Mouse (Mus musculus): ENCODE measurements around the gene Gm815. TPM values are rescaled to one million over a fixed set of nuclear protein-coding genes. Genes with fewer than 3 reads are reported as not detected.

Gm815 gene
- 0.34 and 0.82 TPM in 2 replicates for polyA plus RNA-seq (2015; fragmentation: Nextera tagmentation; extraction: Ambion mirVana)

- H3K27me3 ChIP-seq (ENCODE audit: control insufficient read depth, insufficient read depth, low read depth, low read length) = no peaks in the 10 kb centered on the region
- H3K4me1 ChIP-seq (replicated peaks; ENCODE audit: control insufficient read depth, insufficient read depth, low read length) = peaks cover 6% of the 10 kb centered on the region
- H3K9ac ChIP-seq (ENCODE audit: low read length) = no peak within 1 kb of the TSS
- WGBS = 55% methylated on average over 6 of the region's 6 CpGs
- no peak within 1 kb of the TSS for H3K4me2 ChIP-seq (ENCODE audit: low read depth, low read length)
- no peaks in the 10 kb centered on the region for H3K9me3 ChIP-seq (ENCODE audit: control insufficient read depth, low read length)
- H3K4me3 ChIP-seq (ENCODE audit: low read length) = no peak within 1 kb of the TSS
- ATAC-seq (ENCODE audit: low read depth) = peak; percentile 82
- H3K36me3 ChIP-seq (ENCODE audit: control insufficient read depth, insufficient read depth, low read length) = no peaks in the 10 kb centered on the region
- no peak within 1 kb of the TSS for H3K27ac ChIP-seq (ENCODE audit: low read length)
These were observed at the start of gene Gm815 for GRCm38 (mm10) chr19:26885616-26886015. TSS of gene Gm815 (plus strand) at chr19:26885881.

DNA sequence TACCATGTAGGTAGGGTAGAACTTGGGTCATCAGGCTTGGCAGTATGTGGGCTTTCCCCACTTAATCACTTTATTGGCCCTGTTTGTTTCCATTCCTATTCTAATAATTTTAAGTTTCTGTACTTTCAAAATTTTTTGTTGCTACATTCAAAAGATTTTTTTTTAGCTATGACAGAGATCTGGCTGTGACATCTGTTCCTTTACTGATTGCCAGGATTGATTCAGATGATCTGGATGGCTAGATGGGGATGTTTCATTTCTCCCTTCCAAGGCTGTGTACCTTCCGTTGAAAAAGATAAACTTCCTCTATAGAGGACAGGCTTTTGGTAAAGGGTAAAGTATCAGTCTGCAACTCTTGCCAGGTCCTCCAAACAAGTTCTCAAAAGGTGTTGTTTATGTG is 48.1 kb upstream of the Gm815 start:
- Histone ChIP-seq H3K9me3 (ENCODE audit: control insufficient read depth, low read length) (no peaks in the 10 kb centered on the region), H3K9ac (ENCODE audit: low read length) (no peak overlapping the region), H3K27ac (ENCODE audit: low read length) (no peak overlapping the region), H3K4me2 (ENCODE audit: low read depth, low read length) (no peak overlapping the region), H3K4me3 (ENCODE audit: low read length) (no peak overlapping the region), H3K36me3 (ENCODE audit: control insufficient read depth, insufficient read depth, low read length) (no peaks in the 10 kb centered on the region), H3K4me1 (replicated peaks; ENCODE audit: control insufficient read depth, insufficient read depth, low read length) (no peaks in the 10 kb centered on the region), H3K27me3 (ENCODE audit: control insufficient read depth, insufficient read depth, low read depth, low read length) (no peaks in the 10 kb centered on the region)
- no peak for ATAC-seq (ENCODE audit: low read depth)
- WGBS = 36% methylated on average over 1 of the region's 1 CpGs

DNA sequence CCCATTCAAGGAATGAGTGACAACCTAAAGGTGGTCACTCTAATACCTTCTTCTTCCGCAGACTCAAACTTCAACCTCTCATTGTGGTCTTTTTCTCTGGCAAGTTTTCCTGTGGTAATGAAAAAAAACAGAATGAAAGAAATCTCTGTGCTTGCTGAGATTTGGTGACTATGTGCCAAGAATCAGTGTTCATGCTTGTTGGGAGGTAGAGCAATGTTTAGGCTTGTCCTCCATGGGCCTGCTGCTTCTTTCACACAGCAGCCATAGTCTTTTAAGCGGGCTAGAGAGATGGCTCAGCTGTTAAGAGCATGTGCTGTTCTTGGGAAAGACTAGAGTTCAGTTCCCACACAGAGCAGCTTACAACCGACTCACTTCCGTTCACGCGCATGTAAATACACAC is 41.8 kb upstream of the Gm815 start:
- 84% methylated on average over 6 of the region's 6 CpGs for WGBS
- H3K27ac ChIP-seq (ENCODE audit: low read length) = no peak overlapping the region

DNA sequence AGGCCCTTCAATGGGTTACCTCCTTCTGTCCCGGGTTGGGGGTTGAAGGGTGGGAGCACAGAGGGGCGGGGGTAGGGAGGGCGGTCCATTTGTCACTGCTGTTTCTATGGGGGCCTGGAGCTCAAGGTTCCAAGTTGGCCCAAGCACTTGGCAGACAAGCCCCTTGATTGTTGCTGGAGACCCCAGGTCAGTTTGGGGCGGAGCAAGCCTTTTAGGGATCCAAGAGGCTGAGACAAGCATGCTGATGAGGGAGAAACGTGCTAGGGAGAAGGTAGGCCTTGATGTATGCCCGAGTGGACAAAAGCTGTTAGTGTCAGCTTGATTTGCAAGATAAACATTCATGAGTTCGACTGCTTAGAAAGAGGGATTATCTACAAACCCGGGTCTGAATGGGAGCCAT is 40.9 kb upstream of the Gm815 start:
- no peaks in the 10 kb centered on the region for H3K36me3 ChIP-seq (ENCODE audit: control insufficient read depth, insufficient read depth, low read length)
- peak overlapping the region; percentile 96 for H3K27ac ChIP-seq (ENCODE audit: low read length)
- H3K9me3 ChIP-seq (ENCODE audit: control insufficient read depth, low read length) = no peaks in the 10 kb centered on the region; the same call in 1 of the 2 replicates
- peak; percentile 44 for ATAC-seq (ENCODE audit: low read depth)
- peak overlapping the region; percentile 55 for H3K9ac ChIP-seq (ENCODE audit: low read length)
- no peaks in the 10 kb centered on the region for H3K27me3 ChIP-seq (ENCODE audit: control insufficient read depth, insufficient read depth, low read depth, low read length)
- 25% methylated on average over 8 of the region's 8 CpGs for WGBS
- peaks cover 12% of the 10 kb centered on the region for H3K4me1 ChIP-seq (replicated peaks; ENCODE audit: control insufficient read depth, insufficient read depth, low read length)
- H3K4me2 ChIP-seq (ENCODE audit: low read depth, low read length) = peak overlapping the region; percentile 64
- peak overlapping the region; percentile 61; the same call in 1 of the 2 replicates for H3K4me3 ChIP-seq (ENCODE audit: low read length)

More for the DNA sequence above, 41.8 kb upstream of the Gm815 start:
- no peak for ATAC-seq (ENCODE audit: low read depth)
- H3K36me3 ChIP-seq (ENCODE audit: control insufficient read depth, insufficient read depth, low read length) = no peaks in the 10 kb centered on the region
- no peak overlapping the region for H3K4me3 ChIP-seq (ENCODE audit: low read length)
- no peak overlapping the region for H3K4me2 ChIP-seq (ENCODE audit: low read depth, low read length)
- no peaks in the 10 kb centered on the region for H3K27me3 ChIP-seq (ENCODE audit: control insufficient read depth, insufficient read depth, low read depth, low read length)
- H3K4me1 ChIP-seq (replicated peaks; ENCODE audit: control insufficient read depth, insufficient read depth, low read length) = peaks cover 12% of the 10 kb centered on the region
- H3K9ac ChIP-seq (ENCODE audit: low read length) = no peak overlapping the region
- no peaks in the 10 kb centered on the region for H3K9me3 ChIP-seq (ENCODE audit: control insufficient read depth, low read length)

- H3K9ac ChIP-seq (ENCODE audit: low read length) = peak overlapping the region; percentile 77
- peak overlapping the region; percentile 96 for H3K27ac ChIP-seq (ENCODE audit: low read length)
- H3K4me3 ChIP-seq (ENCODE audit: low read length) = peak overlapping the region; percentile 61
- peak overlapping the region; percentile 64 for H3K4me2 ChIP-seq (ENCODE audit: low read depth, low read length)
- no peaks in the 10 kb centered on the region for H3K27me3 ChIP-seq (ENCODE audit: control insufficient read depth, insufficient read depth, low read depth, low read length)
- peaks cover 12% of the 10 kb centered on the region for H3K4me1 ChIP-seq (replicated peaks; ENCODE audit: control insufficient read depth, insufficient read depth, low read length)
- ATAC-seq (ENCODE audit: low read depth) = peak; percentile 96
- no peaks in the 10 kb centered on the region; the same call in 1 of the 2 replicates for H3K9me3 ChIP-seq (ENCODE audit: control insufficient read depth, low read length)
- H3K36me3 ChIP-seq (ENCODE audit: control insufficient read depth, insufficient read depth, low read length) = no peaks in the 10 kb centered on the region
- 0% methylated on average over 16 of the region's 16 CpGs for WGBS
These were observed 40.2 kb upstream of the Gm815 start for GRCm38 (mm10) chr19:26845276-26846016.

- 0% methylated on average over 1 of the region's 1 CpGs for WGBS
- H3K27me3 ChIP-seq (ENCODE audit: control insufficient read depth, insufficient read depth, low read depth, low read length) = no peaks in the 10 kb centered on the region
- H3K36me3 ChIP-seq (ENCODE audit: control insufficient read depth, insufficient read depth, low read length) = no peaks in the 10 kb centered on the region
- no peaks in the 10 kb centered on the region; the same call in 1 of the 2 replicates for H3K9me3 ChIP-seq (ENCODE audit: control insufficient read depth, low read length)
- no peak for ATAC-seq (ENCODE audit: low read depth)
- H3K27ac ChIP-seq (ENCODE audit: low read length) = peak overlapping the region; percentile 96
- H3K4me2 ChIP-seq (ENCODE audit: low read depth, low read length) = peak overlapping the region; percentile 64
- H3K4me1 ChIP-seq (replicated peaks; ENCODE audit: control insufficient read depth, insufficient read depth, low read length) = peaks cover 12% of the 10 kb centered on the region
- peak overlapping the region; percentile 77 for H3K9ac ChIP-seq (ENCODE audit: low read length)
- H3K4me3 ChIP-seq (ENCODE audit: low read length) = peak overlapping the region; percentile 61
These were observed 39.7 kb upstream of the Gm815 start for GRCm38 (mm10) chr19:26846017-26846285.

GRCm38 (mm10) chr19:26851017-26851782 is 34.5 kb upstream of the Gm815 start:
- ATAC-seq (ENCODE audit: low read depth) = peak; percentile 68

GRCm38 (mm10) chr19:26852325-26852900 is 33.3 kb upstream of the Gm815 start:
- 32% methylated on average over 10 of the region's 10 CpGs for WGBS
- H3K36me3 ChIP-seq (ENCODE audit: control insufficient read depth, insufficient read depth, low read length) = no peaks in the 10 kb centered on the region
- no peaks in the 10 kb centered on the region; the same call in 1 of the 2 replicates for H3K9me3 ChIP-seq (ENCODE audit: control insufficient read depth, low read length)
- no peak overlapping the region for H3K4me3 ChIP-seq (ENCODE audit: low read length)
- no peak overlapping the region for H3K4me2 ChIP-seq (ENCODE audit: low read depth, low read length)
- no peak overlapping the region for H3K9ac ChIP-seq (ENCODE audit: low read length)
- peaks cover 7% of the 10 kb centered on the region for H3K4me1 ChIP-seq (replicated peaks; ENCODE audit: control insufficient read depth, insufficient read depth, low read length)
- H3K27ac ChIP-seq (ENCODE audit: low read length) = peak overlapping the region; percentile 26; the same call in 1 of the 2 replicates
- peak; percentile 52; the same call in 1 of the 2 replicates for ATAC-seq (ENCODE audit: low read depth)
- no peaks in the 10 kb centered on the region for H3K27me3 ChIP-seq (ENCODE audit: control insufficient read depth, insufficient read depth, low read depth, low read length)

More at GRCm38 (mm10) chr19:26851017-26851782, 34.5 kb upstream of the Gm815 start:
- no peaks in the 10 kb centered on the region; the same call in 1 of the 2 replicates for H3K9me3 ChIP-seq (ENCODE audit: control insufficient read depth, low read length)
- no peak overlapping the region for H3K4me3 ChIP-seq (ENCODE audit: low read length)
- no peaks in the 10 kb centered on the region for H3K27me3 ChIP-seq (ENCODE audit: control insufficient read depth, insufficient read depth, low read depth, low read length)
- 40% methylated on average over 10 of the region's 10 CpGs for WGBS
- H3K36me3 ChIP-seq (ENCODE audit: control insufficient read depth, insufficient read depth, low read length) = no peaks in the 10 kb centered on the region
- H3K27ac ChIP-seq (ENCODE audit: low read length) = peak overlapping the region; percentile 67
- peak overlapping the region; percentile 4; the same call in 1 of the 2 replicates for H3K4me2 ChIP-seq (ENCODE audit: low read depth, low read length)
- H3K9ac ChIP-seq (ENCODE audit: low read length) = 0 out of 2 replicates have a peak overlapping the region, but pooled peaks have one; percentile 3
- H3K4me1 ChIP-seq (replicated peaks; ENCODE audit: control insufficient read depth, insufficient read depth, low read length) = peaks cover 9% of the 10 kb centered on the region
